Mouse (Mus musculus) T-helper 2 cell (primary cell): ENCODE measurements around the gene Bcr.

Experiments
- in situ Hi-C: fragments of 300-600 bp; cut with MboI, MseI; formaldehyde crosslinking; loops from one replicate; pipeline ENCODE4 v1.15.1; 2025; ENCODE audit warnings: high pct_unique_total_duplicates

Bcr gene

GRCm38 (mm10) chr10:75093252-75093987 lies 33.0 kb downstream of the Bcr start:
- in situ Hi-C loops: loop anchor here (10.0 kb wide), 1 partner anchor 699 kb away; no protein-coding TSS in a partner anchor

GRCm38 (mm10) chr10:75094338-75094737 lies 33.9 kb downstream of the Bcr start:
- in situ Hi-C loops: loop anchor here (10.0 kb wide), 1 partner anchor 700 kb away; no protein-coding TSS in a partner anchor

GRCm38 (mm10) chr10:75095216-75095615 lies 34.8 kb downstream of the Bcr start:
- in situ Hi-C loops: loop anchor here (10.0 kb wide), 1 partner anchor 700 kb away; no protein-coding TSS in a partner anchor

GRCm38 (mm10) chr10:75098446-75099183 lies 38.2 kb downstream of the Bcr start:
- in situ Hi-C loops: loop anchor here (10.0 kb wide), 1 partner anchor 704 kb away; no protein-coding TSS in a partner anchor

- in situ Hi-C loops: loop anchor here (25.0 kb wide), 1 partner anchor 963 kb away; no protein-coding TSS in a partner anchor
Observed at GRCm38 (mm10) chr10:75100298-75100697, 39.9 kb downstream of the Bcr start.

- in situ Hi-C loops: loop anchor here (25.0 kb wide), 1 partner anchor 966 kb away; no protein-coding TSS in a partner anchor
Observed at GRCm38 (mm10) chr10:75103502-75103901, 43.1 kb downstream of the Bcr start.

GRCm38 (mm10) chr10:75104191-75105098 lies 44.1 kb downstream of the Bcr start:
- in situ Hi-C loops: loop anchor here (25.0 kb wide), 1 partner anchor 967 kb away; no protein-coding TSS in a partner anchor

- in situ Hi-C loops: loop anchor here (25.0 kb wide), 1 partner anchor 968 kb away; no protein-coding TSS in a partner anchor
Observed at GRCm38 (mm10) chr10:75105099-75105461, 44.7 kb downstream of the Bcr start.

GRCm38 (mm10) chr10:75105687-75106086 lies 45.3 kb downstream of the Bcr start:
- in situ Hi-C loops: loop anchor here (25.0 kb wide), 1 partner anchor 968 kb away; no protein-coding TSS in a partner anchor

GRCm38 (mm10) chr10:75106940-75107381 lies 46.6 kb downstream of the Bcr start:
- in situ Hi-C loops: loop anchor here (25.0 kb wide), 1 partner anchor 970 kb away; no protein-coding TSS in a partner anchor

- in situ Hi-C loops: loop anchor here (25.0 kb wide), 1 partner anchor 971 kb away; no protein-coding TSS in a partner anchor
Observed at GRCm38 (mm10) chr10:75108092-75108491, 47.7 kb downstream of the Bcr start.

- in situ Hi-C loops: loop anchor here (25.0 kb wide), 1 partner anchor 974 kb away; no protein-coding TSS in a partner anchor
Observed at GRCm38 (mm10) chr10:75111446-75112201, 51.2 kb downstream of the Bcr start.

GRCm38 (mm10) chr10:75112405-75112804 lies 52.0 kb downstream of the Bcr start:
- in situ Hi-C loops: loop anchor here (25.0 kb wide), 1 partner anchor 975 kb away; no protein-coding TSS in a partner anchor

GRCm38 (mm10) chr10:75113620-75114019 lies 53.2 kb downstream of the Bcr start:
- in situ Hi-C loops: loop anchor here (25.0 kb wide), 1 partner anchor 976 kb away; no protein-coding TSS in a partner anchor

GRCm38 (mm10) chr10:75115240-75115639 lies 54.8 kb downstream of the Bcr start:
- in situ Hi-C loops: loop anchor here (25.0 kb wide), 1 partner anchor 978 kb away; no protein-coding TSS in a partner anchor

- in situ Hi-C loops: loop anchor here (25.0 kb wide), 1 partner anchor 980 kb away; no protein-coding TSS in a partner anchor
Observed at GRCm38 (mm10) chr10:75116842-75117457, 56.6 kb downstream of the Bcr start.

- in situ Hi-C loops: loop anchor here (25.0 kb wide), 1 partner anchor 981 kb away; no protein-coding TSS in a partner anchor
Observed at GRCm38 (mm10) chr10:75118444-75118843, 58.1 kb downstream of the Bcr start.

- in situ Hi-C loops: loop anchor here (25.0 kb wide), 1 partner anchor 982 kb away; no protein-coding TSS in a partner anchor
Observed at GRCm38 (mm10) chr10:75119396-75119795, 59.0 kb downstream of the Bcr start.

- in situ Hi-C loops: loop anchor here (25.0 kb wide), 1 partner anchor 983 kb away; no protein-coding TSS in a partner anchor
Observed at GRCm38 (mm10) chr10:75120176-75120575, 59.8 kb downstream of the Bcr start.
